Mouse (Mus musculus): ENCODE measurements around the gene Sept7.
"Not testable (repeated sequence)": the region's sequence is repeated elsewhere in the genome, so short reads cannot be mapped to it uniquely, and the experiment has no call there.

The Sept7 gene

DNA sequence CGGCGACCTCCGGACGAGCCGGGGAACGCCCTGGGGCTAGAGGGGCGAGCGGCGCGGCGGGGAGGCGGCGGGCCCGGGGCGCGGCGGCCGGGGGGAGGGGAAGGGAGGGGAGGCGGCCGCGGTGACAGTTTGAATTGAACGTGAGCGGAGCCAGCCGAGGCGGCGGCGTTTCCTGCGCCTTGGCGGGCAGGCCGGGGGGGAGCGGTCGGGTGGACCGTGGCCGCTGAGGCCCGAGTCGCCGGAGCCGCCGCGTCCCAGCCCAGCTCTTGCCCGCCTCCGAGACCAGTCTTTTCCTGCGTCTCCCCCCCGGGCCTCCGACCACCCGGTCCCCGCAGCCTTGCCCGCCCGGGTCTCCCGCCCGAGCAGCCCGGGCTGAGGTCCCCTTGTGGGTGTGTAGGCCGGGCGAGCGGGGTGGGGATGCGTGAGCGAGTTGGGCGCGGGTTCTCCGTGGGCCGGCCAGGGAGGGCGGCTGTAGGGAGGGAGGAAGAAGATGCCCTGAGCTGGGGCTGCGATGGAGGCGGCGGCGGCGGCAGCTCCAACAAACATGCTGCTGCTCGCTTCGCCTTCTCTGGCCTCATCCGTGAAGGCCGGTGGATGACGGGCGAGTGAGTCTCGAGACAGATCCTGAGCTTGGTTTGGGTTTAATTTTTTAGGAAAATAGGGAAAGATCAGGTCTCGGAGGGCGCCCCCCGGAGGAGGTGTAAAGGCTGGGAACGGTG is 679 bp downstream of the Sept7 start:
- ATAC-seq (ENCODE audit: insufficient number of reproducible peaks, low FRiP score, low TSS enrichment) = peak; percentile 47; the same call in 1 of the 2 replicates

DNA sequence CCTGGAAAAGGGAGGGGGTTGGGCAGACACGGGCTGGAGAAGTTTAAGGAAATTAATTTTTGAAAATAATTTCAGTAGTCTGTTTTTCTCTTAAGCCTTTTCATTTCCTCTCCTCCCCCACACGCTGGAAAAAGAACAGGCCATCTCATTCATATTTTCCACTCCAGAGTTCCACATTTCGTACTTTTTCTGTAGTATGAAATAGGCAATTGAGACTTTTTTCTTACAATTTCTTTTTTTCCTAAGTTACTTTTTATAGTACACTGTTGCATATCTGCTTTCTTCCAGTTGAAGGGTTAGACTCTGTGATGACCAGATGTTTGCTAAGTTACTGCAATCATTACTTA is 1.2 kb downstream of the Sept7 start:
- no peak for ATAC-seq (ENCODE audit: insufficient number of reproducible peaks, low FRiP score, low TSS enrichment)

DNA sequence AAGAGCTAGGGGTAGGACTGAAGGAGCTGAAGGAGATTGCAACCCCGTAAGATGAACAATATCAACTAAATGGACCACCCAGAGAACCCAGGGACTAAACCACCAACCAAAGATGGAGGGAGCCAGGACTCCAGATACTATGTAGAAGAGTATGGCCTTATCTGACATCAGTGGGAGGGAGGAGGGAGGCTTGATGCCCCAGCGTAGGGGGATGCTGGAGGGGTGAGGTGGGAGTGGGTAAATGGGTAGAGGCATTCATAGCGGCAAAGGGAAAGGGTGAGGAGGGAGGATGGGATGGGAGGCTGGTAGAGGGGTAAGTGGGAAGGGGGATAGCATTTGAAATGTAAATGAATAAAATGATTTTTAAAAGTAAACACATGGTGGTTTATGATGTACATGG is 8.2 kb downstream of the Sept7 start:
- no peak for ATAC-seq (ENCODE audit: insufficient number of reproducible peaks, low FRiP score, low TSS enrichment)

DNA sequence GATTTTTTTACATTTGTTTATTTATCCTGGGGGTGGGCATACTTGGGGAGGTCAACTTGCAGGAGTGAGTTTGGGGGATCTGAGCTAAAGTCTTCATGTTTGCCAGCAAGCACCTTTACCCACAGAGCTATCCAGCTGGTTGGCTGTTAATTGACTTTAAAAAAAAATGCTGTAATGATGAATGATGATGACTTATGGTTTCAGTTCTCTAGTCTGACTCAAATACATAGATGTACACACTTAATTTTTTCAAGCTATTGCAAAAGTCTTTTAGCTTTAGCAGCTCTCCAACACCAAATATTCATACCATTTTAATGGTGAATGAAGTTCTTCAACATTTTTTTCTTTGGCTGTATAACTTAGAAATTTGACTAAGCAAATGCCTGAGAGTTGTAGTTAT is 8.7 kb downstream of the Sept7 start:
- ATAC-seq (ENCODE audit: insufficient number of reproducible peaks, low FRiP score, low TSS enrichment) = no peak

DNA sequence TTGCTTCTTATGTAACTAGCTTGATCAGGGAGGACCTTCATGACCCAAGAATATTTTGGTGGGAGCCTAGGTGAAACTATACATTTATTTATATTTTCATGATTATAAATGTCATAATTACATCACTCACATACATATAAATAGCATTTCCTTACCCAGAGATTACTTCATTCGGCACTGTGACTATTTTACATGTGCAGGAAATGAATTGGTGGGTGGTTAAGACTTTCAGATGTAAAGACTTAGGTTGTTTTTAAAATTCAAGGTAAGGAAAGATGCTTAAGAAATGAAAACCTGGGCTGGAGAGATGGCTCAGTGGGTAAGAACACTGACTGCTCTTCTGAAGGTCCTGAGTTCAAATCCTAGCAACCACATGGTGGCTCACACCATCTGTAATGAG is 9.8 kb downstream of the Sept7 start:
- ATAC-seq (ENCODE audit: insufficient number of reproducible peaks, low FRiP score, low TSS enrichment) = no peak

DNA sequence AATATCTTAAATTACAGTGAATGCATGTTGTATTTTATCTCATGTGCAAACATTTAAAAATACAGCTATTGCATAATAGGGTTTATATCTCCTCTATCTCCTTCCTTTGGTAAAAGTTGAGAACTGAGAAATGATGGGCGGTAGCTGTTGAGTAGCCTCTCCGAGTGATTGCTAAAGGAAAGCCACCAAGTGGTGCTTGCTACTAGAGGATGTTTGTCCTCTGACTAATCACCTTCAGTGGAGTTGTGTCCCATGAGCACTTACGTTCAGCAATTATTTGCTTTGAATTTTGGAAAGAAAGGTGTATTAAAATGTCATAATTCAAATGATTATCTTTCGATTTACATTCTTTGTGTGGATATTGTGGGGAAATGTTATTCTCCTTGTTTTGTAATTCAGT is 13.6 kb downstream of the Sept7 start:
- ATAC-seq (ENCODE audit: insufficient number of reproducible peaks, low FRiP score, low TSS enrichment) = no peak

DNA sequence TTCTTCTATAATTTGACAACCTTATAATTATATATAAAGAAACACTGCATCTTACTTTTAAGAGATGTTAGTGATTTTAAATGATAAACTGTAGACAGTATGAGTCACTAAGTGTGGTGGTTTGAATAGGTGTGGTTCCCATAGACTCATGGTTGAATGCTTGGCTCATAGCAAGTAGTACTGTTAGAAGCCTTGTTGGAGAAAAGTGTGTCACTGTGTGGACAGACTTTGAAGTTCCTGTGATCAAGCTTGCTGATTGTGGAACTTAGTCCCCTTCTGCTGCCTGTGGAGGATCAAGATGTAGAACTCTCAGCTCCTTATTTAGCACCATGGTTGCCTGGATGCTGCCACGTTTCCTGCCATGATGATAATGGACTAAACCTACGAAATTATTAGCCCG is 14.9 kb downstream of the Sept7 start:
- ATAC-seq (ENCODE audit: insufficient number of reproducible peaks, low FRiP score, low TSS enrichment) = no peak

DNA sequence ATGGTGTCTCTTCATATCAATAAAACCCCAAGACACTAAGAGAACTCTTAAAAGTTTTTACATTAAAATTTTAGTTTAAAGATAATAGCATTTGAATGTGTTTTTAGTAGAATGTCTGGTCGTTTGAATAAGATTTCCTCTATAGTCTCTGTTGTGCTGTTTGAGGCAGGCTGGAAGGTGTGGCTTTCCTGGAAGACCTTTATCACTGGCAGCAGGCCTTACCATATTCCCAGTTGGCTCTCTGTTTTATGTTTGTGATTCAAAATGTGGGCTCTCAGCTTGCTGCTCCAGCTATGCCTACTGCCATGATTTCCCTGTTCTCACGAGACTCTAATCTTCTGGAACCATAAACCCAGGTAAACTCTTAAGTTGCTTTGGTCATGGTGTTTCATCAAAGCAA is 15.3 kb downstream of the Sept7 start:
- no peak for ATAC-seq (ENCODE audit: insufficient number of reproducible peaks, low FRiP score, low TSS enrichment)

DNA sequence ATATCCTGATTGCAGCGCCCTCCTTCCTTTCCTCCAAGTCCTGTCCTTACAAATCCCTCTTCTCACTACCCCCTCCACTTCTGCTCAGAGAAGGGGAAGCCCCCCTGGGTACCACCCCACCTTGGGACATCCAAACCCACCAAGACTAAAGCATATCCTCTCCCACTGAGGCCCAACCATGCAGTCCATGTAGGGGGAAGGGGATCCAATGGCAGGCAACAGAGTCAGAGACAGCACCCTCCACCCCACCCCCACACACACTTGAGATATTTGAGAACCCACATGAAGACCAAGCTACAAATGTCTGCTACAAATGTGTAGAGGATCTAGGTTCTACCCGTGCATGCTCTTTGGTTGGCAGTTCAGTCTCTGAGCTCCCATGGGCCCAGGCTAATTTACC is 19.7 kb downstream of the Sept7 start:
- ATAC-seq (ENCODE audit: insufficient number of reproducible peaks, low FRiP score, low TSS enrichment) = no peak

DNA sequence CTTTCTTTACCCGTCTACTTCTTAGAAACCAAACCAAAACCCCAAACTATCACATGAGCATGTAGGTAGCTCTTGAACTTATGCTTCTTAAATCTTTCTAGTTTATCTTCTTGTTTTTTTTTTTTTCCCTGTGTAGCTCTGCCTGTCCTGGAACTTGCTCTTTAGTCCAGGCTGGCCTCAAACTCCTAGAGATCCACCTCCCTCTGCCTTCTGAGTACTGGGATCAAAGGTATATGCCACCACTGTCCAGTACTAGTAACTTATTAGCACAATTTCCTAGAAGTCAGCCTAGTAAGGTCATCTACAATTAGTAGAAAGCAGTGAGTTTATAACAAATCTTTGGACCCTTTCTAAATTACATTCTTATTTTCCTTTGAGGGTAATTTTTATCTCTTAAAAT is 37.6 kb downstream of the Sept7 start:
- no peak for ATAC-seq (ENCODE audit: insufficient number of reproducible peaks, low FRiP score, low TSS enrichment)

DNA sequence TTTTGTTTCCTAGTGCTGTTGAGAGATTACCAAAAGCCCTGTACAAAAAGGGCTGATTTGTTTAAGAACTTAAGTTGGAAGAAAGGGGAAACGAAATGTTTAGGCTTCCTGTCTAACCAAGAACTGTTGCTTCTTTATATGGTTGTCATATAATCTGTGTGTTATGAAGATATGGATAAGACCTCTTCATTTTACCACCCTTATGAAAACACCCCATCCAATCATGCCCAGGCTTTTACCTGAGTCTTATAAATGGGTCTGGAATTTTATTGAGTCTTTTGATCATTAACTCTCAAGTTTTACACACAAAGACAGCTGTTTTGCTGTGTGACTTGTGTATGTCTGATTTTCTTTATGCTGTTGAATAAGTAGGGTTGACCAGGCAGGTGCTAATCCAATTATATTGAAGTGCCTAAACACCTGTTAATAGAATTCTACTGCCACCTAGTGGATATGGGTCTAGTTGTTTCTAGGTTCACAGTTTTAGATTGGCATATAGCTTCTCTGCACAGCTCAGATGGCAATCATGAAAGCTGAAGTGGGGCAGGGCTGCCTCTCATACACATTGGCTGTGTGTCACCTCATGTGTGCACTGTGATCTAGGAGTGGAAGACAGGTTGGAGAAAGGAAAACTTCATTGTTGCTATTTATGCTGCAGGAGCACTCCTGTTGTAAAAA is 57.4 kb downstream of the Sept7 start:
- peak; percentile 56; the same call in 1 of the 2 replicates for ATAC-seq (ENCODE audit: insufficient number of reproducible peaks, low FRiP score, low TSS enrichment)

DNA sequence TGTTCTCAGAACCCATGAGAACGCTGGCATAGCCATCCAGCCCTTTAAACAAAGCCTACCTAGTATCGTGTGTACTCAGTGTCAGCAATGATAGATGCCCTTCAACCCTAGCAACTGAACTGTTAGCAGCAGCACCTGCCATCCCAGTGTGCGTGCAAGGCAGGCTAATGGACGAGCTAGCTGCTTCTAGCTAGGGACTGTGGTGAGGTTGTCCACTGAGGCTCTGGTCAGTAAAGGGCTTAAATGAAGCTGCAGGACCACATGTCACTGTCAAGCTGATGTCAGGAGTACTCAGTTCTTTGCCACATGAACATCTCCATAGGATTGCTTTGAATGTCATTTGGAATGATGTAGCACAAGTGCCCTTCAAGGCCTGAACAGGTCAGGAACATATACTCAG is 62.1 kb downstream of the Sept7 start:
- ATAC-seq (ENCODE audit: insufficient number of reproducible peaks, low FRiP score, low TSS enrichment) = no peak

DNA sequence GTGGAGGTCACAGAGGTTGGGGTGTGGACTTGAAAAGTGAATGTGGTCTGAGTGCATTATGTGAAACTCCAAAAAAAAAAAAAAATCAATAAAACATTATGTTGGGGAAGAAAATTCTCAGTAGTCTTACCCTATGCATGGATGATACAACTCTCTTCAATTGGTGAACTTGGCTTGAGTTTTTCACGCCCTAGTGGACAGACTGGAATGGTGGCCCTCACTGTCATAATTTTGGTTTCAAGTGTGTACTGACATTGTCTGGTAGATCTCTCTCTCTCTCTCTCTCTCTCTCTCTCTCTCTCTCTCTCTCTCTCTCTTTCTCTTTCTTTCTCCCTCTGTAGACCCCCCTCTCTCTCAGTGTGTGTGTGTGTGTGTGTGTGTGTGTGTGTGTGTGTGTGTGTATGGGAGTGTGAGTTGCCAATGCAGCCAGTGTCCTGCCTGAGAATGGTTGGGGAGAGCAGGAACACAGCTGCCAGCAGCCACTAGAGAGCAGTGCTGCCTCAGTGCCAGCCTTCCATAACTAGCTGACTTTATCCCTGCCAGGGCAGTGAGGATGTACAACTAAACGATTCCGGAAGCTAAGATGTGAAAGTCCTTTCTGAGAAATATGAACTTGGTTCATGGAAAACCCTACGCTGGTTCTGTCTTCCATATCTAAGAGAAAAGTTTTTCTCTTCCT is 65.7 kb downstream of the Sept7 start:
- ATAC-seq (ENCODE audit: insufficient number of reproducible peaks, low FRiP score, low TSS enrichment) = no peak

DNA sequence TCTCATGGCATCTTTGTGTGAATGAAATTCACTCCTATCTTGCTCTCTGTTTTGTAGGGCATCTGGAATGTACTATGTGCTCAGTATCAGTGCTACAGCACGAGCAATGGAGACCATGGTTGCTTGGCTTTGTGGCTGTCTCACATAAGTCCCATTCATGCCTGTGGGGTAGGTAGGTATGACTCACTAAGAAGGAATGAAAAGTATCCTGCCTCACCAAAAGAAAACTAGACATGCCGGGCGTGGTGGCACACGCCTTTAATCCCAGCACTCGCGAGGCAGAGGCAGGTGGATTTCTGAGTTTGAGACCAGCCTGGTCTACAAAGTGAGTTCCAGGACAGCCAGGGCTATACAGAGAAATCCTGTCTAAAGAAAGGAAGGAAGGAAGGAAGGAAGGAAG is 67.4 kb downstream of the Sept7 start:
- not testable (repeated sequence) for ATAC-seq (ENCODE audit: insufficient number of reproducible peaks, low FRiP score, low TSS enrichment)

DNA sequence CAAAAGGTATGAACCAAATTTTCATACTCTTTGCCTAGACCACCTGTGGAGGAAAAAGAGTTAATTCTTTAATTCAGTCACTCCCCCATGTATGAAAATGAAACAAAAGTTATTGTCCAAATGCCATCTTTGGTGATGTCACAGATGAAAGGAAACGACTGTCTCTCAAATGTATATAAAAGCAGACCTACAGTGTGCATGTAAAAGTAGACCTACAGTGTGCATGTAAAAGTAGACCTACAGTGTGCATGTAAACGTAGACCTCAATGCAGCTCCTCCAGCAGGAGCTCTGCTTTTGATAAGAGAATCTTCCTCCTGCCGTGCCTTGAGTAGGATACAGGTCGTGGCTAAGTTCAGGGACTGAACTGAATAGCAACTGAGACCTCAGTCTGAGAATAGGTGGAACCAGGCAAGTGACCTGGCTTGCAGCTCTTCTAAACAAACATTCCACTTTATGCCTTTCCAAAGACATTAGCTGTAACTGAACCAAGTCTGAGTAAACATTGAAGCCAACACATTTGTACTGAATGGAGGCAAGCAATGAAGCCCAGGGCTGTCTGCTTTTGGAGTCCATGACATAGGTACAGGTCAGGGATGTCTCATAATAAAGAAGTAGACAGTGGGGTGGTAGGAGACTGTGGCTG is 75.6 kb downstream of the Sept7 start:
- ATAC-seq (ENCODE audit: insufficient number of reproducible peaks, low FRiP score, low TSS enrichment) = no peak

DNA sequence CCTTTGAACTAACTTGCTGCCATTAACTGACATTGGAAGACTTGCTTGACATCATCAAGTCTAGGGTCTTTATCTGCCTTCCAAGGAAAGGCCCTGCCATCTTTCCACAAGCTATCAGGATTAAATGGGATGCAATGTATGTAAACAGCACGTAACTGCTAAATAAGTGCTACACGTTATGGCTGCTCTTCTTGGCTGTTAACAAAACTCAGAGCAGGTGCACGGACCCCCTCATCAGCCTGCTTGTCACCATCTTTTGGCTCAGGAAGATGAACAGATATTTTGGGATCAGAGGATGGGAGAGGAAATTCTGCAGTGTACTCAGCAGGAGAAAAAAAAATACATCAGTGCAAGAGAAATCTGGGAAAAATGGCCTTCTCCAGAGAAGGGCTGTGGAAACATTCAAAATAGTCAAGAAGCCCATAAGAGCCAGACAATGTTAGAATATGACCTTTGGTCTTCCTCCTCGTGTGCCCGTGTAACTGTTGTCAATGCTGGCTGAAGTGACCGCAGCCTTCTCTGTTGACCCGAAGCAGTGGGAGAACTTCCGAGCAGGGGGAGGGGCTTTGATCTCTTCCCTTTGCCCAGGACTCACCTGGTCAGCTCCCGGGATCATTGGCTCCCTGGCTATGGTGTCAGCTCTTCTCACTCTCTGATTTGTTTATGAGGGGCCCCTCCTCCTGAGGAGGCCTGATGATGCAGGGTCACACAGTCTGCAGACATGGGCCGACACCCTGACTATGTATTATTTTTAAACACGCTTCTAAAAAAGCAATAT is 76.9 kb downstream of the Sept7 start:
- ATAC-seq (ENCODE audit: insufficient number of reproducible peaks, low FRiP score, low TSS enrichment) = no peak

DNA sequence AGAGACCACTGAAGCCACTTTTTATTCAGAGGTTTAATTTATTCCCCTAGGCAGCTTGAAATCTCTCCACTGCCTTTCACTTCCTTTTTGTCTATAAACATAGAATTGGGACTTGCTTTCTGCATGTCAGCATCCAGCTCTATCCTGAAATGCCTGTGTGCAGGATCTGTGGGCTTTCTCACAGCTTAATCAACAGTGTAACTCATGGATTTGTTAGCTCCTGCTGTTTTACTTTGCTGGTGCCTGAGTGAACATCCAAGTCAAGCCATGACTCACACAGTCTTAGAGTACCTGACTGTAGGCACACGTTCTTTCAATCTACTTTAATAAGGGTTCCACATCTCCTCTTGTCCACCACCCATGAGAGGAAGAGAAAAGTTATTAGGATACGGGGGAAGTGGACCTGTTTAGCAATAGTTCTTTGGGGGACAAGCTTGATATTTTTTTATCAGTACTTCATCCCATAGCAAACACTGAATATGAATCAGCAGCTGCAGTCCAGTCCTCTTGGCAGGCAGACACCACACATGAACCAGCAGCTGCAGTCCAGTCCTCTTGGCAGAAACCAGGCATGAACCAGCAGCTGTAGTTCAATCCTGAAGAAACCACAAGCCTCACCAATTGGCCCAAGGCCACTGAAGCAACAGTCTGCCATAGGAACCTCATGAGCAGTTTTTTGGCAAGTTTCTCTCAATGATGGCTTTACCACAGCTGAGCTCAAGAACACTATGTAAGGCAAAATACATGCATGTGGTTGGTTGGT is 85.4 kb downstream of the Sept7 start:
- ATAC-seq (ENCODE audit: insufficient number of reproducible peaks, low FRiP score, low TSS enrichment) = no peak

DNA sequence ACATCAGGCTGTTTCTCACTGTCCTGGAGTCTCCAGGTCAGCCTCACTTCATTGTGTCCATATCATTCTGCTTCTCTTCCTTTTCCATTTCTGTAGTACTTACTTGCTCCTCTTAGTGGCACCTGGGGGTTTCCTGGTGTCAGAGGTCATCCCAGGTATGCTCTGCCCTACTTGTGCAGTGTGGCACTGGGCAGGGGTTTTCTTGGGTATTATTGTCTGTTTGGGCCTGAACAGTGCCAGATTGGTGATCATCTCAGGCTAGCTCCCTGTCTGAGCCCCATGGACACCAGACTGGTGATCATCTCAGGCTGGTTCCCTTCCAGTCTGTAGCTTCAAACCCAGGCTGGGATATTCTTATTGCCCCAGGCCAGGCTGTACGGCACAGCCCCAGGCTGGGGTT is 88.2 kb downstream of the Sept7 start:
- no peak for ATAC-seq (ENCODE audit: insufficient number of reproducible peaks, low FRiP score, low TSS enrichment)

DNA sequence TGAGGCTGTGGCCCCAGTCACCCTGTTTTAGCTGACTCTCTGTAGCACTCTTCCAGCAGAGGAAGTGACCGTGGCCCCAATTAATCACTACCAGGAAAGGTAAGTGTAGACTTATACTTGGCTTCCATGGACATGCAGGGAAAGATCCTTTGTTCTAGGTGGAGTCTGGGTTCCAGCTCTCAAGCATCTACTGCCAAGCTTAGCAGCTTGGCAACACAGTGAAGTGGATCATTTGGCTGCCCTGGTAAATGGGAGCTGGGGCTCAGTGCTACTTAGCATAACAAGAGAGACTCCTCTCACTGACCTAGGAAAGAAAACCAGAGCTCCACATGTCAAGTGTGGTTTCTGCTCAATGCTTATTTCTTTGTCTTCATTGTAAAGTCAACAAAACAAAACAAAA is 101.5 kb downstream of the Sept7 start:
- ATAC-seq (ENCODE audit: insufficient number of reproducible peaks, low FRiP score, low TSS enrichment) = no peak

DNA sequence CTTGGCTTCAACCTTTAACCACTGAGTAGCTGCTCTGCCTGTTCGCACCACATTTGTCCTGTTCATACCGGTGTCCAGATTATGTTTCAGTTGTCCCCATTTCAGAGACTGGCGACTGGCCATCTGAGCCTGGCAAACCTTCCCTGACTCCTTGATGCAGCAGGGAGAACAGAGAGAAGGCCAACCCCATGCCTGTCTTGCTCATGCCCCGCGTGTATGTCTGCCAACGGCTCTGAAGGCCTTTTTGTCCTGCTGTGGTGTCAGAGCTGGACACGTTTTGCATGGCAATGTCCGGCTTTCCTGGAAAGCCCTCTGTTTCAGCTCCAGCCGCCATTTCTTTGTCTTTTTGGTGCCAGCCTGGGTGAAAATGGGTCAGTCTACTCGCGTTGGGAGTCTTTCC is 103.6 kb downstream of the Sept7 start:
- ATAC-seq (ENCODE audit: insufficient number of reproducible peaks, low FRiP score, low TSS enrichment) = peak; percentile 83
